Mouse (Mus musculus) heart, embryonic 16.5 days (tissue): ENCODE data around the gene Mecom. TPM values are rescaled to one million over a fixed set of nuclear protein-coding genes. Genes with fewer than 3 reads are reported as not detected.

ENCODE experiments used
- ATAC-seq: fragments of 200-750 bp; cut with Nextera tagmentation; replicated peaks from 2 replicates; pipeline ENCODE4 v1.8.0; 2017; ENCODE audit warnings: moderate number of reproducible peaks; ENCODE audit not compliant: insufficient read depth, low FRiP score; ENCODE audit errors: extremely low read depth
- H3K27ac ChIP-seq: fragments of 300-500 bp; sonication (generic); 2 replicates; pipeline ENCODE4 v1.5.1; 2014; ENCODE audit warnings: mild to moderate bottlenecking, low read length, control low read depth, moderate library complexity
- H3K27me3 ChIP-seq: fragments of 300-500 bp; sonication (generic); 2 replicates; pipeline ENCODE4 v1.6.1; 2014; ENCODE audit warnings: low read length, mixed read lengths; ENCODE audit not compliant: control insufficient read depth, insufficient read depth
- H3K36me3 ChIP-seq: fragments of 300-500 bp; sonication (generic); 2 replicates; pipeline ENCODE4 v1.6.1; 2014; ENCODE audit not compliant: control insufficient read depth, insufficient read depth
- H3K4me1 ChIP-seq: fragments of 300-500 bp; sonication (generic); 2 replicates; pipeline ENCODE4 v1.6.1; 2014; ENCODE audit warnings: low read length, mixed read lengths; ENCODE audit not compliant: control insufficient read depth, insufficient read depth
- H3K4me2 ChIP-seq: fragments of 300-500 bp; sonication (generic); 2 replicates; pipeline ENCODE4 v1.6.1; 2014; ENCODE audit warnings: low read depth, mild to moderate bottlenecking, control low read depth, low read length
- H3K4me3 ChIP-seq: fragments of 300-500 bp; sonication (generic); 2 replicates; pipeline ENCODE4 v1.5.1; 2014; ENCODE audit warnings: mild to moderate bottlenecking, control low read depth, low read length
- H3K9ac ChIP-seq: fragments of 300-500 bp; sonication (generic); 2 replicates; pipeline ENCODE4 v1.6.1; 2014; ENCODE audit warnings: low read length, control low read depth
- H3K9me3 ChIP-seq: fragments of 300-500 bp; sonication (generic); replicated peaks from 2 replicates; pipeline ENCODE4 v1.6.1; 2016; ENCODE audit warnings: low read length; ENCODE audit not compliant: control insufficient read depth
- WGBS: fragments of 180-500 bp; shearing (Covaris S2); extraction: QIAGEN DNeasy Blood & Tissue Kit; methylation state at CpG from one replicate; pipeline ENCODE4 v1.1.7; 2014; 5-methylcytosine and 5-hydroxymethylcytosine counted together
- polyA plus RNA-seq: library from polyadenylated mRNA; unstranded; fragments of >200 nt; fragmentation: Nextera tagmentation; extraction: Ambion mirVana; gene quantifications from 2 replicates; pipeline ENCODE4 v1.2.1, GENCODE M21; 2015

The Mecom gene
- polyA plus RNA-seq, 1 experiment from 2014 or later: 12.7 TPM

DNA sequence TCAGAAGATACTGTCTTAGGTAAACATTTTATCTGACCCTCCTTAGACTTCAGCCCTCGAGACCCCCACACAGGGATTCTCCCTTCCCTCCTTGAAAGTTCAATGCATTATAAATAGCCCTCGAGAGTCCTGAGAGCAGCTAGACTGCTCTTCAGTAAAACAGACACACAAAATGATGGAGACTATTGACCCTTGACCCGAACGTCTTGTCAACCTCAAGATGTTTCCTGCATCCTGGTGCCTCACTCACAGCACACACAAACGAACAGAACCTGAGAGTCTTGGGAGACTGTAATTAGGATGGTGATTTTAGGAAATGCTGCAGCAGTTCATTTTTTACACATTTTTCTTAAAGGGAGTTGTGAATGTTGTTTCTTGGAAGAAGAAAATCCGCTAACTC is 168.5 kb downstream of the Mecom start:
- H3K27me3 ChIP-seq: no peaks in the 10 kb centered on the region
- no peaks in the 10 kb centered on the region for H3K36me3 ChIP-seq
- no peak overlapping the region for H3K27ac ChIP-seq
- H3K4me3 ChIP-seq: no peak overlapping the region
- no peaks in the 10 kb centered on the region for H3K4me1 ChIP-seq
- 52% methylated on average over 6 of the region's 6 CpGs for WGBS
- no peaks in the 10 kb centered on the region for H3K9me3 ChIP-seq
- H3K4me2 ChIP-seq: no peak overlapping the region
- ATAC-seq: no peak
- H3K9ac ChIP-seq: no peak overlapping the region

GRCm38 (mm10) chr3:30371472-30371871 is 176.3 kb downstream of the Mecom start:
- no peak overlapping the region for H3K9ac ChIP-seq
- no peak for ATAC-seq
- H3K27me3 ChIP-seq: no peaks in the 10 kb centered on the region
- H3K36me3 ChIP-seq: no peaks in the 10 kb centered on the region
- no peak overlapping the region for H3K4me2 ChIP-seq
- H3K4me1 ChIP-seq: no peaks in the 10 kb centered on the region
- H3K9me3 ChIP-seq: no peaks in the 10 kb centered on the region
- no peak overlapping the region for H3K27ac ChIP-seq
- no peak overlapping the region for H3K4me3 ChIP-seq
- 43% methylated on average over 7 of the region's 7 CpGs for WGBS

DNA sequence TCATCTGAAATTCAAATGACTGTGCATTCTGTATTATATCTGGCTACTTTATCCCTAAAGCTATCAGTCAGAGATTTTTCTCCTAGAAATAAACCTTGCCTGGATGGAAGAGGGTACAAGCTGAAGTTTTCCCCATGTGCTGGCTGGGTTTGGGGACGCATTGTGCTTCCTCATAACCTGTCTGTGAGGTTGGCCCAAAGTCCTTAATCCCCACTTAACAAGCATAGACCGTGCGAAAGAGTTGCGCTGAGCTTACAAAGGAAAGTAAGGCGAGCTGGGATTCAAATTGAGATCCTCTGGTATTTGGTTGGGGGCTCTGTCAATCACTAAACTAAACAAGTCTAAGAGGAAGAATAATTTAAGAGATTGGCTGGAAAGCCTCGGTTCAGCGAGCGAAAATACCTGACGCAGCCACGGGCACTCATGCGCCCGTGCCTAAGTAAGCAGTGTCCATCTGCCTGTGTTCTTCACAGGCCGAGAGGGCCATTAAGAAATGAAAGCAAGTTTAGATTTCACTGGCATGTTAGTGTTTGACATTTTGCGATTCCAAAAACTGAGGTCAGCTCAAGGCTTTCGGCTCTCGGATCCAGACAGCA is 176.8 kb downstream of the Mecom start:
- WGBS: 63% methylated on average over 16 of the region's 16 CpGs
- no peaks in the 10 kb centered on the region for H3K27me3 ChIP-seq
- H3K9me3 ChIP-seq: no peaks in the 10 kb centered on the region
- H3K4me3 ChIP-seq: no peak overlapping the region
- no peak overlapping the region for H3K9ac ChIP-seq
- no peaks in the 10 kb centered on the region for H3K36me3 ChIP-seq
- no peak for ATAC-seq
- H3K4me2 ChIP-seq: peak overlapping the region; percentile 19; the same call in 1 of the 2 replicates
- no peak overlapping the region for H3K27ac ChIP-seq
- no peaks in the 10 kb centered on the region for H3K4me1 ChIP-seq

DNA sequence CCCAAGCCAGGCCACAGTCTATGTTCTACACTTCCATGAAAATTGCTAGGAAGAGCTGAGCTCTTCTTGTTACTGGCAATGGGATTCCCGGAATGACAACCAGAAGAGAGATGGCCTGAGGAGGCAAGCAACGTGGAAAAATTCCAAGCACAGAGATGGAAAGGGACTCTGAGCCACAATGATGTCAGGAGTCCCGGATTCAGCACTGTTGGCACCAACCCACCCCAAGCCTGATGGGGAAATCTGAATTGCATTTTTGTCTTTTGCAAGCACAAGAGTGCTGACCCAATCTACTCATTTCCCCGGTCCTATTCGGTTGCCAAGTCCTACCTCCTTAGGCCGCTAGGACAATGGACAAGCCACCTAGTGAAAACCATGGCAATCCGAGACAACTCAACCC is 181.2 kb downstream of the Mecom start:
- Histone ChIP-seq H3K4me1 (peaks cover 4% of the 10 kb centered on the region; the same call in 1 of the 2 replicates), H3K9ac (no peak overlapping the region), H3K9me3 (no peaks in the 10 kb centered on the region), H3K27me3 (no peaks in the 10 kb centered on the region), H3K4me3 (no peak overlapping the region), H3K27ac (no peak overlapping the region), H3K36me3 (no peaks in the 10 kb centered on the region), H3K4me2 (no peak overlapping the region)
- no peak for ATAC-seq
- 82% methylated on average over 7 of the region's 7 CpGs for WGBS

DNA sequence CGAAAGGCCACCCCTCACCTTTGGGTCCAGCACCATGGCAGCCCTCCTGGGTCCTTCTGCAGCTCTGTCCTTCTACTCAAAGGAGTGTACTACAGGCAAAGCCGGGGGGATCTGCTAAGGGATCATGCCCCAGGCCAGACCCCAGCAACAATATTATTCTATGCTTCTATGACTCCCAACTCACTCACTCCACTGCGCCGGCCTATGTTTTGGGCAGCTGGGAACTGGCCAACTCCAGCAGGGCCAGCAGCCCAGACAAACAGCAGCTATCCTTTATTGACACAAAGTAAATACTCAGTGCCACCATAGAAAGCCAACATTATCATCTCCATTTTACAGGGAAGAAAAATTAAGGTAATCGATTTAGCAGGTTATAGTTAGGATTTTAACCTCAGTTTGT is 186.6 kb downstream of the Mecom start:
- peaks cover 4% of the 10 kb centered on the region; the same call in 1 of the 2 replicates for H3K4me1 ChIP-seq
- no peaks in the 10 kb centered on the region for H3K9me3 ChIP-seq
- H3K9ac ChIP-seq: no peak overlapping the region
- no peak overlapping the region for H3K4me3 ChIP-seq
- H3K27ac ChIP-seq: no peak overlapping the region
- H3K4me2 ChIP-seq: no peak overlapping the region
- H3K27me3 ChIP-seq: no peaks in the 10 kb centered on the region
- WGBS: 63% methylated on average over 5 of the region's 5 CpGs
- no peaks in the 10 kb centered on the region for H3K36me3 ChIP-seq
- ATAC-seq: no peak

GRCm38 (mm10) chr3:30353878-30354727 is 193.7 kb downstream of the Mecom start:
- Histone ChIP-seq H3K27ac (no peak overlapping the region; the same call in 1 of the 2 replicates), H3K4me2 (no peak overlapping the region), H3K36me3 (no peaks in the 10 kb centered on the region), H3K27me3 (no peaks in the 10 kb centered on the region), H3K4me1 (0 out of 2 replicates have a peak, but pooled peaks cover 5% of the 10 kb centered on the region), H3K9ac (no peak overlapping the region), H3K9me3 (no peaks in the 10 kb centered on the region), H3K4me3 (no peak overlapping the region)
- no peak; the same call in 1 of the 2 replicates for ATAC-seq
- 18% methylated on average over 6 of the region's 6 CpGs for WGBS

DNA sequence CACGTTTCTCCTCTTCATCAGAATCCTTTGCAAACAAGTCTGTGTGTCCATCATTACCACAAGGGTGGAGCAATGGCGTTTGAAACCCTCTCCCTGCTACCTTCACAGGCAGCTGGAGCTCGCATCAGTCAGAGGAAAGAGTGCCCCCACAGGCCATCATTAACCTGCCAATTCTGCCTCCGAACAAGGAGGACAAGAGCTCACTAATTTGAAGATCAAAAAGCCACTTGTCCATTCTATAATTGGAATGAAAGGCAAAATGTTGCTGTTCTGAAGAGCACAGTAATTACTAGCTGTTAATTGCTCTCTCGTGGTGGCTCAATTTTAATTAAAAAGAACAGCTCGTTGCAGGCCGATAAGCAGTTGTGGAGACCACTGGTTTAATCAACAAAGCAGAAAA is 198.5 kb downstream of the Mecom start:
- H3K4me1 ChIP-seq: 0 out of 2 replicates have a peak, but pooled peaks cover 2% of the 10 kb centered on the region
- 56% methylated on average over 7 of the region's 7 CpGs for WGBS
- no peak overlapping the region for H3K9ac ChIP-seq

GRCm38 (mm10) chr3:30344151-30344550 is 203.7 kb downstream of the Mecom start:
- no peak for ATAC-seq

More for the DNA sequence above, 198.5 kb downstream of the Mecom start:
- ATAC-seq: no peak
- H3K9me3 ChIP-seq: no peaks in the 10 kb centered on the region
- H3K27ac ChIP-seq: no peak overlapping the region
- no peak overlapping the region for H3K4me3 ChIP-seq
- H3K36me3 ChIP-seq: no peaks in the 10 kb centered on the region
- no peak overlapping the region for H3K4me2 ChIP-seq
- no peaks in the 10 kb centered on the region for H3K27me3 ChIP-seq

GRCm38 (mm10) chr3:30332337-30332736 is 215.5 kb downstream of the Mecom start:
- Histone ChIP-seq H3K27me3 (no peaks in the 10 kb centered on the region), H3K9ac (no peak overlapping the region), H3K36me3 (no peaks in the 10 kb centered on the region), H3K27ac (no peak overlapping the region), H3K4me3 (no peak overlapping the region), H3K9me3 (no peaks in the 10 kb centered on the region), H3K4me2 (no peak overlapping the region), H3K4me1 (no peaks in the 10 kb centered on the region)
- no peak for ATAC-seq
- 78% methylated on average over 6 of the region's 6 CpGs for WGBS

More at GRCm38 (mm10) chr3:30344151-30344550, 203.7 kb downstream of the Mecom start:
- Histone ChIP-seq H3K27ac (no peak overlapping the region), H3K9me3 (0 out of 2 replicates have a peak, but pooled peaks cover 2% of the 10 kb centered on the region), H3K27me3 (no peaks in the 10 kb centered on the region), H3K9ac (no peak overlapping the region), H3K36me3 (no peaks in the 10 kb centered on the region), H3K4me3 (no peak overlapping the region), H3K4me1 (no peaks in the 10 kb centered on the region), H3K4me2 (no peak overlapping the region)
- WGBS: 65% methylated on average over 4 of the region's 4 CpGs
